Mouse (Mus musculus): ENCODE measurements around the gene Cdc45.

DNA sequence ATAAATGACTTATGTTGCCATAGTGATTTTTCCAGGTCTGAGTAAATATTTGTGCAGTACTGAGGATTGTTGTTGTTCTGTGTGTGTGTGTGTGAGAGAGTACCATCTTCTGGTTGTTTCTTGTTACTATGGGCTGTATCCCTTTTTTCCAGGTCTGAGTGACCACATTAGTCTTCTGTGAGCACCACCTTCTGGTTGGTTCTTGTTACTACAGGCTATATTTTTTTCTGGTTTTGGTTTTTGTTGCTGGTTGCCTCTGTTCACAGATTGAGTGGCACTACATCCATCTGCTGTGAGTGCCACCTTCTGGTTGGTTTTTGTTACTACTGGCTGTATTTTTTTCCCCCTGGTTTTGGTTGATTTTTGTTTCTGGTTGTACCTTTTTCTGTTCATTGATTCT lies 46.8 kb upstream of the Cdc45 start:
- no peak for TF ChIP-seq EP300 (IDR thresholded peaks at IDR 0.05; ENCODE audit: low read depth)
- TF ChIP-seq CTCF (IDR thresholded peaks at IDR 0.05; ENCODE audit: low read depth), result peak; percentile 64; the same call in 1 of the 2 replicates

All from liver, embryonic 14.5 days (tissue).